ENCODE assay signal across 25 mouse cellular contexts in the genomic region with DNA sequence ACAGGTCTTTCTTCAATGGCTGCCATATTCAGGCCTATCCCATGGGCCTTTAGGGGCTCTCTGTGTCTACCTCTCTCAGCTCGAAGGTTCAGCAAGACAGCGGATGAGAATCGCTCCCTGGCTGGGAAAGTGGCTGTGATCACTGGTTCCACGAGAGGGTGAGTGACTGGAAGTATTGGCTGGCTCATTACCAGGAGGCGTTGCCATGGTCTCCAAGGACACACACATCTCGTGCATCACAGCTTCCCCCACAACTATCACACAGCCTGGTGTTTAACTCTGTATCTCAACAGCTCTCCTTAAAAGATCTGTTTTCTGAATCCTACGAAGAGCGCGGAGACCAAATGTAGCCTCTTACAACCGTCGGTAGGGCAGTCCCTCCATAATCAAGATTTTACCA. TPM values are rescaled to one million over a fixed set of nuclear protein-coding genes. Genes with fewer than 3 reads are reported as not detected.
DNase-seq lines count a peak whose midpoint lies in the region; ATAC-seq lines count a peak whose summit lies in the region.
"Had no signal": no experiment of that assay in that cellular context is flagged by ENCODE, and none has a peak within 500 bp of the region (broad histone marks: within the 10 kb centered on the region; RNA-seq: fewer than 3 reads in every experiment).

No protein-coding gene starts in this region.

- no peaks in the 10 kb centered on the region for H3K27me3 ChIP-seq in midbrain, embryonic 14.5 days (ENCODE audit: control insufficient read depth, insufficient read depth, low read length)
- H3K27me3 ChIP-seq: embryonic facial prominence, embryonic 12.5 days; forebrain, embryonic 15.5 days; heart, embryonic 12.5 days; hindbrain, embryonic 15.5 days had no signal

- no peaks in the 10 kb centered on the region for H3K4me1 ChIP-seq in midbrain, embryonic 14.5 days (ENCODE audit: control insufficient read depth, insufficient read depth, low read length)
- H3K4me1 ChIP-seq: embryonic facial prominence, embryonic 12.5 days; forebrain, embryonic 15.5 days; heart, embryonic 12.5 days; hindbrain, embryonic 15.5 days had no signal

- ATAC-seq in midbrain, embryonic 14.5 days (ENCODE audit: low FRiP score, low TSS enrichment) = no peak
- ATAC-seq: activated CD4-positive, CD25-positive, alpha-beta regulatory T cell, adult 4 months; forebrain, embryonic 15.5 days; Patski had no signal

- no peaks in the 10 kb centered on the region for H3K9me3 ChIP-seq in midbrain, embryonic 14.5 days (ENCODE audit: control insufficient read depth, low read length)
- H3K9me3 ChIP-seq: embryonic facial prominence, embryonic 12.5 days; forebrain, embryonic 15.5 days; hindbrain, embryonic 15.5 days had no signal

- no peak overlapping the region for H3K27ac ChIP-seq in midbrain, embryonic 14.5 days (replicated peaks; ENCODE audit: low read depth, low read length)
- H3K27ac ChIP-seq: embryonic facial prominence, embryonic 12.5 days; forebrain, embryonic 15.5 days; hindbrain, embryonic 15.5 days had no signal

- intact Hi-C loops in left cerebral cortex, postnatal 25 days (cut with DNase I) = no loop called here

- H3K9ac ChIP-seq in midbrain, embryonic 14.5 days (replicated peaks; ENCODE audit: low read length) = no peak overlapping the region
- H3K9ac ChIP-seq: embryonic facial prominence, embryonic 12.5 days; forebrain, embryonic 15.5 days; heart, embryonic 12.5 days; hindbrain, embryonic 15.5 days had no signal

- no peak overlapping the region for H3K4me3 ChIP-seq in midbrain, embryonic 14.5 days (replicated peaks; ENCODE audit: low read depth, low read length)
- H3K4me3 ChIP-seq: embryonic facial prominence, embryonic 12.5 days; forebrain, embryonic 15.5 days; heart, embryonic 12.5 days; hindbrain, embryonic 15.5 days had no signal

- DNase-seq in frontal cortex, postnatal 14 days (ENCODE audit: low spot score in 2 of 2) = peak; percentile 15 to 22
- DNase-seq in frontal cortex, postnatal 25 days (ENCODE audit: low spot score in 2 of 2) = no peak
- DNase-seq in left cerebral cortex, postnatal 25 days (ENCODE audit: low spot score in 2 of 2) = peak; percentile 19 to 40
- no peak for DNase-seq in left cerebral cortex, adult 11 months (ENCODE audit: low spot score)
- DNase-seq in brain, adult 2 months (ENCODE audit: low read depth, low spot score) = peak; percentile 49
- DNase-seq in right cerebral cortex, postnatal 10 days (ENCODE audit: low spot score in 2 of 2) = peak; percentile 34 to 68
- DNase-seq in midbrain, embryonic 14.5 days = no peak
- DNase-seq: cerebellum, adult 11 months; cerebellum, adult 9-10 months; cerebellum, postnatal 25 days; gastrocnemius, postnatal 10 days had no signal

- no peaks in the 10 kb centered on the region for H3K36me3 ChIP-seq in midbrain, embryonic 14.5 days (ENCODE audit: control insufficient read depth, insufficient read depth, low read length)
- H3K36me3 ChIP-seq: embryonic facial prominence, embryonic 12.5 days; forebrain, embryonic 15.5 days; heart, embryonic 12.5 days; hindbrain, embryonic 15.5 days had no signal

- no peak overlapping the region for H3K4me2 ChIP-seq in midbrain, embryonic 14.5 days (ENCODE audit: low read length)
- H3K4me2 ChIP-seq: embryonic facial prominence, embryonic 12.5 days; forebrain, embryonic 15.5 days; heart, embryonic 12.5 days; hindbrain, embryonic 15.5 days had no signal

- 90% methylated on average over 11 of the region's 11 CpGs for WGBS in midbrain, embryonic 14.5 days

RNA-seq across cellular contexts. Expression of gene Dhrs2, which starts 12.8 kb away (rescaled TPM):
- total RNA-seq in left cerebral cortex, postnatal 25 days (2021) = not detected
- 0.78 and 0.97 TPM in 2 replicates for polyA plus RNA-seq in midbrain, embryonic 14.5 days (2014; fragmentation: Nextera tagmentation; extraction: Ambion mirVana)
- total RNA-seq: adrenal gland, adult 18-20 months; adrenal gland, postnatal 36 days; CH12.LX; gastrocnemius, postnatal 10 days; heart, adult 8-10 months; heart, postnatal 25 days had no signal
- polyA plus RNA-seq: activated CD4-positive, CD25-positive, alpha-beta regulatory T cell, adult 4 months; forebrain, embryonic 11.5 days; heart, embryonic 12.5 days; heart, embryonic 16.5 days; hindbrain, embryonic 11.5 days; Patski had no signal

Comparison
In these comparisons a context has a peak if more than half of its experiments do, and no peak if none do; other contexts are left out.
1. DNase-seq: peak in frontal cortex, postnatal 14 days (2 of 2), left cerebral cortex, postnatal 25 days (2 of 2), brain, adult 2 months (single experiment) and right cerebral cortex, postnatal 10 days (2 of 2); none in frontal cortex, postnatal 25 days (0 of 2), left cerebral cortex, adult 11 months (single experiment) and midbrain, embryonic 14.5 days (single experiment).